Mouse (Mus musculus) embryo, embryonic 9.5 days (tissue): ENCODE measurements around the gene Fam19a5.

Source experiments
- DNase-seq: peaks from one replicate; pipeline ENCODE4 v3.0.0-alpha.2; 2017; ENCODE audit errors: extremely low spot score

The Fam19a5 gene

DNA sequence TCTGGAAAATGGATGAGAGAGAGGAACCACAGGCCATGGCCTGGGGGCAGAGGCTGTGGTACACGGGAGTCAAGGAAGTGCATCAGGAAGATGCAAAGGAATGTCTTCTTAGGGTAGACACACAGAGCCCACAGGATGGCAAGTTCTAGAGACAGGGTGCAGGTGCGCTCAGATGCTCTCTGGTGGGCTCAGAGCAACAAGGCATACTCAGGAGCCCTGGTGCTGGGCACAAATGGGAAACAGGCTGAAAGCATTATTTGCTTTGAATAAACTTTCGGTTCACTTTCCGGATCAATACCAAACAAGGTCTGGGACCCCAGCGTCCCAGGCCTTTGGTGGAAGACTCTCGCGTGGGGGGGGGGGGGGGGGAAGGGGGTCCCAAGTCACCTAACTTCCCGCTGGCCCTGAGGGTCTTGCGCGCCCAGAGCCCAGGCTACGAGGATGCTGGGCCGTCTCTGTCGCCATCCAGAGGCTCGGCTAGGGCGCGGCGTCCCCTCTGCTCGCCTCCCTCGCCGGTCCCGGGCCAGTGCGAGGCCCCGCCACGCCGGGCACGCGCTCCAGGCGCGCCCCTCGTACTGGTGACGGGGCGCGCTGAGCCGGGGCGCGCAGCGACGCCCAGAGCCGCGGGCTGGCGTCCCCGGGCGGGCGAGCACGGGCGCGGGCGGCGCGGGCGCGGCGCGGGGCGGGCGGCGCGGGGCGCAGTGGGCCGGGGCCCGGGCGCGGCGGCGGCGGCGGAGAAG, at the start of gene Fam19a5:
Gene Fam19a5 (plus strand): TSS at position 701 of the 740 bp plus-strand sequence.
- peak; percentile 72 for DNase-seq

DNA sequence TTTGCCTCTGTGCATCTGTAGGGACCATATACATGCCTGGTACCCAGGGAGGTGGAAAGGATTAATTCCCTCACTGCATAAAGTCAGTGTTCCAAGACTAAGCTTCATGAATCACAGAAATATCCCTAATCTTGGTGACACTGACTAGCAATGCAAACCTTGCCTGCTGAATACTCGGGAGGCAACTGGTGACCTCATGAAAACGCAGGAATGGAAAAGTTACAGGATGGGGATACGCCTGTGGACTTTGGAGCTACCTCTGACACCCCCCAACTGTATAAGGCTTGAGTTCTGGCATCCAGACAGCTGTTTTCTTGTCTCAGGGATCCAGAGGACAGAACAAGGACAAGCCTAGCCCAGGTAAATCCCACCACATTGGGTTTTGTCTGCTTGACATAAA, 42.4 kb upstream of the Fam19a5 start:
- no peak for DNase-seq

DNA sequence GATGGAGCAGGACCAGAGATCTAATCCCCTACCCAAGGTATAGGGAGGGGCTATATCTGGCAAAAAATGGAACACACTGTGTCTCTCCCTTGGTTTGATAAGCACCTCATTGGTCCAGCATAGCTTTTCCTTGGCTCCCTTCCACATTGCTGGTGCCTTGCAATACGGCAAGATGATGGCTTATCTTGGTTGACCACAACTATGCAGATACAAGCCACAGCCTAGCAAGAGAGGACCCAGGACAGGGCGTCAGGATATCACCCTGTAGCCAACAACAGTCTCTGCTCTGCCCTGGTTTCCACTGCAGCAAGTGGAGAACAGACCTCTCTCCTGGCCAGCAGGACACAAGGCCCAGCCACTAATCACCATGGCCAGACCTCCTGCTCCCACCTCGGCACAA, 36.8 kb upstream of the Fam19a5 start:
- no peak for DNase-seq

DNA sequence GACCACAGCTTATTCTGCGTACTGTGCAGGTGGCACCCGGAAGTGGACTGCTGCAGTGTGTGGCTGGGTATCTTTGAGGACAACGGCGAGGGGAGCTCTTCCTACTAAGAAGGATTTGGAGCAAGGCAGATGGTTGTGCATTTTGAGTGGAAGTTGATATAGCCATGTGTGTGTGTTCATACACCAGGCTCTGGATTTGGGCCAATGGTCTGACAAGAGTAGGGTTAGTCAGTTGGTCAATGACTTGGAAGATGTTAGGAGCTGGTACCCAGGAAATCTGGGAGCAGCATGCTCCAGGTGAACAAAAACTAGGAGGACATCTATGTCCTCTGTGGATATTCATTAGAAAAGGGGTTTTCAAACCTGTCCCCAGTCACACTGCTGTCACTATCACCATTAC, 33.2 kb upstream of the Fam19a5 start:
- DNase-seq = no peak

DNA sequence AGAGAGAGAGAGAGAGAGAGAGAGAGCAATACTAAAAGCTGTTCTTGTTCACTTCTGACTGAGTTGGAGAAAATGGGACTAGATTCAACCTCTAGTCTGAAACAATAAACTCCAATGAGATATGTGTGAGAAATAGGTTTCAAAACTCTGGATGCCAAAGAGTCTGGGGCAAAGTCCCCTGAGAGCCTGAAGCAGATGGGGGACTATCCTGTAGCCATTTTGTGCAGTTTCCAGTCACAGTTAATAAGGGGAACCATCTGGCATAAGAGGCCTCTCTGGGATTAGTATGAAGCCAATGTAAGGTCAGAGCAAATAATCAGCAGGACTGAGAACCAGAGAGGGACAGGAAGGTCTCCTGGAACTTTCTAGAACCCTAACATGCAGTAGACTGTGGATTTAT, 25.9 kb upstream of the Fam19a5 start:
- DNase-seq = no peak

DNA sequence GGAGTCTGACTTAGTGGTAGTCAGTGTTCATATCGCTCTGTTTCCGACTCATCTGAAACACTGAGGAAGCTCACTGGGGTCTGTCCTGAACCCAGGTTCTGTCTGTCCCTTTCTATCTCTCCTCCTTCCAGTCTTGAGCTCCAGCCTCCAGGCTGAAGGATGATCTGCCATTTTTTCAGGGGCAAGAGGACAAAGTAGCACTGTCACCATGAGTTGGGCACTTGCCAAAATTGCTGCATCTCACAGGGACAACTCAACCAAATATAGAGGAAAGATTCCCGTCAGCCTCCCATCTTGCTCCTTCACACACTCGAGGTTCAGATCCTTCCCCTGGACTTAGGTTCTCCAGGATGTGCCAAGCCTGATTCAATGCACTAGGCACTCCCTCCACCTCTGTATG, 14.8 kb upstream of the Fam19a5 start:
- no peak for DNase-seq

DNA sequence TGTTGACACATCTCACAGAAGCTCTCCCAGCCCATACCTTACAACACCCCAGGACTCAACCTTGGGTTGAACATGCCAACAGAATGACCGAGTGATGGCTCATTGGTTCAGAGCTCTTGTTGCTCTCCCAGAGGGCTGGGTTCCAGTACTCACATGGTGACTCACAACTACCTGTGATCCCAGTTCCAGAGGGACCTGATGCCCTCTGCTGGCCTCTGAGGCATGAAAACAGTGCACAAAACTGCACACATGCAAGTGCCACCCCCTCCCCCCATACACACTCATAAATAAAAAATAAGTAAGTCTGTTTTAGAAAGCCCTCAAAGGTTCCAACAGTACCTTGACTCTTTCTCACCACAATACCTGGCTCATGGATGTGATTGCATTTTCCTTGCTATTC, 2.4 kb upstream of the Fam19a5 start:
- DNase-seq = no peak

DNA sequence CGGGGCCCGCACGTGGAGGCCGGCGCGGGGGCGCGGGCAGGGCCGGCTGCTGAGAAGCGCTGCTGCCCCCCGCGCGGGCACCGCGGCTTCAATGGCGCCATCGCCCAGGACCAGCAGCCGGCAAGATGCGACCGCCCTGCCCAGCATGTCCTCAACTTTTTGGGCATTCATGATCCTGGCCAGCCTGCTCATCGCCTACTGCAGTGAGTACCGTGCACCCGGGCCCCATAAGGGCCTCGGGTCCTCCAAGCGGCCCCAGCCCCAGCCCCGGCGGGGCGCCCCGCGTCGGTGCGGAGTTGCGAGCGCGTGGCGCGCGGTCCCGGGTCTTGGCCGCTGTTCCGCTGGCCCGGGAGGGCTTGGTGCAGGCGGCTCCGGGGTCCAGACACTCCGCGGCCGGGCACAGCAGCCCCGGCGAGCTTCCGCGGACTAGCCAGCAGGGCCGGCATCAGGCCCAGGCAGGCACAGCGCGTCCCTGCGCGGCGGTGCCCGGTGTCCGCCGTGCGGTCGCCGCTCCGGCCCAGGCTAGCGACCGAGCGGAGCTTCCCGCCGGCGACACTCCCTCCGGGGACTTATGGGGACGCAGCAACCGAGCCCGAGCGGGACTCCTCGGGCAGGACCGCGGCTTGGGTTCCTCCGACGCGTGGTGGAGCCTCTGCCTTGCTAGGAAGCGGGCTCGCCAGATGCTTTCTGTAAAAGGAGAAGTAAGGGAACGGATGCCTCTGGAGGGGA, 466 bp downstream of the Fam19a5 start:
- peak; percentile 73 for DNase-seq

DNA sequence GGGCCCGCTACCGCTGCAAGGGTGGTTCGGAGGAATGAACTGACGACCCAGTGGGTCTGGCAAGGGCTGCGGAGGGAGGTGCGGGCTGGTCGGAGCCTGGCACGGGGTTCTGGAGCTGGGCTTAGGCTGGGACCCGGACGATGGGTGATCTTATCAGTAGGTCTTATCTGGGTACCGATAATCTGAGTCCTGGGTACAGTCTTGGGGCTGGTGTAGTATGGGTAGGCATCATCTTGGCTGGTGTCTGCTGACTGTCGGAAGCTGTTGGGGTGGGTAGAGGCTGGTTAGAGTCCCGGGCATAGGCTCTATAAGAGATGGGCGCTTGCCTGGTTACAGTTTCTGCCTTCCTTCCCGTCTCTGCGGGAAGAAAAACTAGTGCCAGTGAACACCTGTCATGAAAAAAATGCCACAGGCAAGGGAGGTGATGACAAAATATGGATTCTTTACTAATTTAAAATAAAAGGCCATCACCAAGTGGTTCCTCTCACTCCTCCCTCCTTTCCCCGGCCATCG, 1.1 kb downstream of the Fam19a5 start:
- DNase-seq = no peak

DNA sequence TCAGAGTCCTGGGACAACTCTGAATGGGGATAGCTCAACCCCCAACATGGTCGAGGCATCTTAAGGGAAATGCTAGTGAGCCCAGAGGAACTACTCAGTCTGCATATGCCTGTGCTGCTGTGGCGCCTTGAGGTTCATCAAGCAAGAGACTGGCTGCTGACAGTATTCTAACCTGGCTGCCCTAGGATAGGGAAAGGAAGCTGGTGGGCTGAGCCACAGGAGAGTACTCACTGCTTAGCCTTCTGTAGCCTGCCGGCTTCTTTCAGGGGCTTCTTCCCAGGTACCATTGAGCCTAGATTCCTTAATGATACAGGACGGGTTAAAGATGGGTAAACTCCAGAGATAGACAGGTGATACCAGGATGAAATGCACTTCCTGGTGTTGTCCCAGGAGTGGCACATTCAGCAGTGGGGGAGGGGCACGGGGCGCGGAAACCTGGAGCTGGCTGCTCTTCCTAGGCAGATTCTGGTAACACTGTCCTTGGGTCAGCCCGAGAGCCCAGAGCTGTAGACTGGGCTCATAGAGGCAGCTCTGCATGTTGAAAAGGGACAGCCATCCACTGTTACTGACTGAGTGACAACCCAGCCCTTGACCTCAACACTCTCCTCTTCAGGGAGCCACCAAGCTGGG, 1.7 kb downstream of the Fam19a5 start:
- no peak for DNase-seq

DNA sequence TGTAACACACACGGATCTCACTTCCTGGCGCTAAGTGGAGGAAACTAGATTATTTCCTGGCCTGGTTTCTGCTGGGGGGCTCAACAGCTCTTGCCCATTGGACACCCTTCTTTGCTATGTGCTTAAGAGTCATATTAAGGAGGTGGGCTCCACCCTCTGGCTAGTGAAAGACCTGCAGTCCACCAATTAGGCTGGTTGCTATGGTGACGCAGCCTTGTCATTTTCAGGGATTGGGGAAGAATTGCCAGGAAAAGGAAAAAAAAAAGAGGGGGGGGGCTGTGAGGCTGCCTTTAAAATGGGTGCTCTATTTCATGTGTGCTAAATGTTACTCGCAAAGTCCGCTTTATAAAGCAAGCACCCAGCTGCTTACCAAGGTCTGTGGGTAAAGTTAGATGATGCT, 2.9 kb downstream of the Fam19a5 start:
- peak; percentile 45 for DNase-seq

DNA sequence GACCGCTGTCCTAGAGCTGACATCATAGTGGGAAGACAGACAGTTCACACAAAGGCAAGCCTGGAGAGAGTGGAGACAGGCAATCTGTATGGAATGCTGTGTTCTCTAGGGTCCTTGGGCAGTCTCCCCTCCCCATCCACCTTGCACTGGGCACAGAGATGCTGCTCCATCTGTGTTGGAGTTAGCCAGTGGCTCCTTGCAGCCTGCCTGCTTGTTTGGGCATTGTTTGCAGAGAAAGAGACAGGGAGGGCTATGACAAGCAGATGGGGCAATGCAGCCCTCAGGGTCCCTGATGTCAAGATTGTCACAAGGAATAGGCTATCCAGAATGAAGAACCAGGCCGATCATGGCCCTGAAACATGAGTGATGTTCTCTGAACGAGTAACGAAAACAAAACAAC, 5.6 kb downstream of the Fam19a5 start:
- DNase-seq = no peak

DNA sequence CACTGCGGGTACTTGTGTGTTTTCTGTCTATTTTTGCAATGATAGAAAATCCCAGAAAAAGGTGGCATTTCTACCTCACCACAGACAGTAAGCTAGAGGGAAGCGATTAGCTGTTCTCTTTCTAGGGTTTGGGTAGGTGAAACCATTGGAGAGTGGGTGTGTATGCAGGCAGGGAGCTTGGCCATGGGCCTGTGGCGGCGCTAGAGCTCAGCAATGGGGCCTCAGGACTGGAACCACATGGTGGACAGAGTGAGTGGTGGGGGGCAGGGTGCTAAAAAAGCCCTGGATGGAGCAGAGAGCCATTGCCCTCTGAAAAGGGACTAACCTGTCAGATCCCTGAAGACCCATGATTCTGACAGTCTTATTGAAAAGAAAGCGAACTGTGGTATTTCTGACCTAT, 6.7 kb downstream of the Fam19a5 start:
- DNase-seq = no peak

DNA sequence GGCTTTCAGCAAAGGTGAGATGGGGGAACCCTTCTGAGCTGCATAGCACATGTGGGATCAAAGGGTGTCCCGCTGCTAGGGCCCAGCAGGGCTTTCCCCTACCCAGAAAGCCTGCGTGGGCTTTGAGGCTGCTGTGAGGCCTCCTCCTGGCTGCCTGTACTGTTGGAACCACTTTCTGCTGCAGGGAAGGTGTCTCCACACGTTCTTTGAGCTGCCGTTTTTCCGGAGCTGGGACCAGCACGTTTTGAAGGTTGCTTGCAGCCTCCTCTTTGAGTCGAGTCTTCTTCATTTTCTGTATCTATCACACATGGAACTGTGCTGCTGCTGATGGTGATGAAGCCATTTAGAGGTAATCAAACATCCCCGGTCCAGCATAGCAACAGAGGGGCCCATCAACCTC, 7.5 kb downstream of the Fam19a5 start:
- DNase-seq = no peak

DNA sequence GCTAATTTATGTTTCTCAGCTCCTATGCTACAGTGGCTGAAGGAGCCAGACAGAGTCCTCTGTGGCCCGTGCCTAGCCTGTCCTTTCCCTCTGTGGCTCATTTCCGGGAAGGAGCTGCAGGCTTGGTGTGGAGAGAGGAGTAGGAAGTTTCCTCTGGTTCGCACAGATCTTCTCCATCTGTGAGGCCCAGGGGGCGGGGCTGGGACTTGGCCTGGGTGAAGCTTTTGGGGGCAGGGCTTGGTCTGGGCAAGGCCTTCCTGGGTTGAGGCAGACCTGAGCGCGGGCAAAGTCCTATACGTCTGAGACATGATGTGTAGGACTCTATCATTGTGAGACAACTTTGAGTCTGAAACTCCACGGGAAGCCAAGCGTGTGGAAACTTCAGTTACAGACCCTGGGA, 11.7 kb downstream of the Fam19a5 start:
- no peak for DNase-seq

DNA sequence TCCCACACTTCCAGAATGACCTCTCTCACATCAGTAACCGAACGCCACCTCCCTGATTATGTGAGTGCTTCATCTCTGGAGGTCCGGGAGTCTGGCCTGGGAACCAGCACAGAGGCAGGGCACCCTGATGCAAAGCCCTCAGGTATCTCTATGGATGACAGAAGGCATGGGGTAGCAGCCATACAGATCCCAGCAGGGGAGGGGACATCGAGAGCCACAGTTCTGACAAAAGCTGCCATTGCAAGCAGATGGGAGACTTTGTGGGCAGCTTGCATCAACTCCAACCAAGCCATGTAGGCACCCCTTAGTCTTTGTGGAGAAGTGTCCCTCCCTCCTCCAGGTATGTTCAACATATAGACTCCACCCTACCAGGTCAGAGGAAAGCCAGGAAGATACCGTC, 20.2 kb downstream of the Fam19a5 start:
- DNase-seq = no peak

DNA sequence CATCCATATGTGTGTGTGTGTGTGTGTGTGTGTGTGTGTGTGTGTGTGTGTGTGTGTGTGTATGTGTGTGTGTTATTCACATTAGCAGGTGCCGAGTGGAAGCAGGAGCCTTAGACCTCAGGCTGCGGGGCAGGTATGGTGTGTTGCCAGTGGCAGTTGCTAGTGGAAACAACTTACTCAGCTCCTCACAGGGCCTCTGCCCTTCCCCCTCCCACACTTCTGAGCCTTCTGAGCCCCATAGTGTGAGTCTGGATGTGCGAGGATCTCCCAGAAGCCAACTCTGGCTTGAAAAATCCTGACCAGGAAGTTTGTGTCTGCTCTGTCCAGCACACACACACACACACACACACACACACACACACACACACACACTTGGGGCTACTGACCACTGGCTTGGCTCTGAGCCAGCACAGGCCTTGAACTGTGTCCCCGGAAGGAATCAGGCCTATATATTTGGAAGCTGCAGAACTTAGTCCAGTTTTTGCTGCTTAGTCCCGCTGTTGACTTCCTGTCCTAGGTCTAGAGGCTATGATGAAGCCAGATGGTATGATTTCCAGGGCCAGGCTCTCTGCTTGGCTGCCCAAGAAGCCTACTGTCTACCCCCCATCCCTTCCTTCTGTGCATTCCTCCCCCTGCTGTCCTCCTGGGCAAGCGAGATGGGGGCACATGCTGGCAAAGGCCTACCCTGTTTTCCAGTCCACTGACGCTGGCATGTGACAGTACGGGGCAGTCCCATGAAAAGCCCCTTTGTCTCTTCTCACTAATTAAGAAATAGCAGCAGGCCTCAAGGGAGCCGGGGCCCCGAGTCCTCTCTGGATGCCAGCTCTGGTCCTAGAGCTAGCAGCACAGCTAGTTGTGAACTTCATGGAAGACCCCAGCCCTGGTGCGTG, 22.2 kb downstream of the Fam19a5 start:
- no peak for DNase-seq

DNA sequence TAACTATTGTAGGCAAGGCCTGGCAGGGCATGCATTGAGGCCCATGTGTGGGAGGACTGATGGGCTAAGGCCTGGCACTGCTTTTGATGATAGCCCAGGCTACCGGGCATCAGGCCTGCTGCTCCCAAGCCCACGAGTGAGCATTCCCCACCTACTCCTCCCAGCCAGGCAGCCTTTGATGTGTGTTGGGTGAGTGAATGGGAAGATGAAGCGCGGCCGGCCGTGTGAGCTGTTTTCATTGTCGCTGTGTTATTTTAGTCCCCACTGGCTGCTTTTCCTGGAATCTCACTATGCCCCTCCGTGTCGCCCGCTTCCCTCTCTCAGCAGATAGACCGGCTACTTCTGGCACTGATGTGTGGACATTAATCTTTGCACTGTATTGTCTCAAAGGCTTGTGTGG, 26.1 kb downstream of the Fam19a5 start:
- DNase-seq = no peak

DNA sequence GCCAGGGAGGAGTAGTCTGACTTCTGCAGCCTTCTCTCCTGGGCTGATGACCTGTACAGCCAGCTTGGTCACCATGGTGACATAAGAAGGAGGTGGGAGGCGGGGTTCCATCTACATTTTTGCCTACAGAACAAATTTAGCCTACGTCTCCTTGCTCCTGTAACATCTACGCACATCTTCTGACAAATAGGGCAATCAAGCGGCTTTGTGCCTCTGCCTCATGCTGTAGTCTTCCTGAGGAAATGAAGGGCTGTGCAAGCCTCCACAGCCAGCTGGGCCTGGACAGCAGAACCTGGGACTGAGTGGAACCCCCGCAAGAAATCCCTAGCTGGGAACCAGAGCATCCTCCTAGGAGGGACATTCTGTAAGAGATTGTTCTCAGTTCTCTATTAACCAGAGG, 35.8 kb downstream of the Fam19a5 start:
- DNase-seq = no peak

DNA sequence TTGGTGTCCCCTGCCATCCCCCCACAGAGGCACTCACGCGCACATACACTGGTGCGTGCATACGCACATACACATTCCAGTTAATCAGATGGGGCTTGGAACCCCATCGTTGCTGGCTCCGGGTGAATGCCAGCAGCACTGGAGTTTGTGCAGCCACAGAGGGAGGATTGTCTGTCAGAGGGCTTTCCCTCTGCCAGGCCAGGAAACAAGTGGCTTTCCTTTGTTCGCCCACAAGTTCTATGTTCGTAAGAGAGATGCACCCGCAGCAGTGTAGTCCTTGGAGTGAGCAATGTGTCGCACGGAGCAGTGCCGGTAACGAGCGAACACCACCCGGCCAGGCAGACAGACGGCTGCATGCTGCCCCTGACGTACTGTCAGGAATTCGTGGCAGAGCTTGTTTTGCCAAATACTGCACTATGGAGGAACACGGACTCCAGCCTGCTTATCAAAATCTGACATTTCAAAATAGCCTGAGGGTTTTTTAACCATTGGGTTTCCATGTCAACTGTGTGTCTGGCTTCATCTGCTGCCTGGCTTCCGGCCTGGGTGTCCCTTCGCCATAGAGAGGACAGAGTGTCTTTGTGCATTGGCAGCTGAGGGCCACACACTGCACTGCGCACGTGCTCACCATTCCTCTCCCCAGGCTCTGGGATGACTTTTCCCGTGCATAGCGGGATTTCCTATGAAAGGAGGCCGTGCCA, 40.0 kb downstream of the Fam19a5 start:
- no peak for DNase-seq

DNA sequence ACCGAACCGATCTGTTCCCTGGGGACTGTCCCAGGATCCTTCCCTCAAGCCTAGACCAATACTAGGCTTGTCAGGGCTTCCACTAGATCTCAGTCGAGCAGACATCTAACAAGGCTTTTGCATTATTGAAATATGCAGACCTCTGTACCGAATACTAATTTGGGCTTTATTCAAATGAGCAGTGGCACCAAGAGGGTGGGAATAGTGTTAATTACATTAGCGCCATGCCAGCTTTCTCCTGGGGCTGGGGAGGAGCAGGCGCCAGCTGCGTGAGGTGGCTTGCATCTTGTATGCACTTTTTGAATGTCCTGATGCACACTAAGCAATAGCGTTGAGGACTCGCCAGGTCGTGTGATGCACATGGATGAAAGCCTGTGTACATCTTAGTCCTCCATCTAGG, 46.9 kb downstream of the Fam19a5 start:
- DNase-seq = no peak
